Mouse (Mus musculus) ovary, postnatal 36 days (tissue): ENCODE data around the gene Chaf1b.

Experiments used
- DNase-seq: peaks from one replicate; pipeline ENCODE4 v3.0.0; 2022; ENCODE audit warnings: low spot score, mixed read lengths

The Chaf1b gene

DNA sequence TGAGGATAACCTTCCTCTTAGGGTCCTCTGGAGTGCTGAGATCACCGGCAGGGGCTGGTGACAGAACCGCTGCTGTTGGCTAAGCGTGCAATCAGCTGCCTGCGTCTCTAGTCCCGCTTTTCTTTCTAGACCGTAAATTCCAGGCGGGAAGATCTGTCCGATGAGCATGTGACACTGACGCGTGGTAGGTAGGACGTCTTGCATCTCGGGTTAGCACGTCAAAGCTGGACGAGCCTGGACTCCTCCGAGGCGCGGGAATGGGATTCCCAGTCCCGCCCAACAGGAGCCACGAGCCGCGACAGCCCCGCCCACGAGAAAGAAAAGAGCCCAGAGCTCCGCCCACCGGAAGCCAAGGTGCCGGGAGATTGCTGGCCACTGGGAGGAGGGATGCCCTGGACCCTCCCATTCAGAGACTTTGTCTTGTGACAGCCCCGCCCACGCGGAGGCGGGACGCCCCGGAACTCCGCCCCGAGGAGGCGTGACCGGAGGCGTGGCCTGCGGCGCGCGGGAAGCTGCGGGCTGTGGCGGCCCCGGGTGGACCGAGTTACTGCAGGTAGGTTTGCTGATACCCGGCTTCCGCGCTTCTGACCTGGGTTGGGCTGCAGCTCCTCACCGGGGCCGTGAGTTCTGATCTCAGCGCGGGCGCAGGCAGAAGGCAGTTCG is at the start of gene Chaf1b:
Gene Chaf1b (plus strand): TSS at position 479 of the 663 bp plus-strand sequence.
- peak; percentile 98 for DNase-seq

DNA sequence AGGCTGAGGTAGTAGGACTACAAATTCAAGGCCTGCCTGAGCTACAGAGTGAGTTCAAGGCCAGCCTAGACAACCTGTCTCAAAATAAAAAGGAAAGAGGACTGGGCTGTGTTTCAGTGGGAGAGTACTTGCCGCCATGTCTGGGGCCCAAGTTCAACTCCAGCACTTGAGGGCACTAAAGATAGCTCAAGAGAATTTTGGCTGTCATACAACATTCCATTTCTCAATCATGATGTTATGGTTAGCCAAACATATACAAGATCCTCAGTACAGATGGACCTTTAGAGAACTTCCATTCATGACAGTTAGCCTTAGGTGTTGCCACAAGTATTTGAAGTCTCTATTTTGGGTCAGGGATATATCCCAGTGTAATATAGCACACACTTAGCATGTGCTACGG is 49.6 kb upstream of the Chaf1b start:
- DNase-seq, result no peak

DNA sequence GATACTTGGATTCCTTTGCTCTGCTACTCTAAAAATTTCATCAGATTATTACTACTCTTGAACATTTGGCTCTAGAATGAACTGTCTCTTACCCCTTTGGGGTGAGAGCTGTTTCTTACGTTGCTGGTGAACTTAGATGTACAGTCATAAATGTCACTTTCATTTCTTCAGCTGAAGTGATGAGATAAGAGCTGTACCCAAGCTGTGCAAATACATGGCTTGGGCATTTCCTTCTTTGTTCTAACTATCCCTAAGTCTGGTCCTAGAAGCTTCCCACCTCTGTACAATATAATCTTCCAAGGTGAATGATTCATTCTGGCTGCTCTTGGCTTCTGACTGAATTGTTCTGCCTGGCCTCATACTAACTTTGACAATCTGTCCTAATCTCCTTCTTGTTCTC is 44.7 kb upstream of the Chaf1b start:
- DNase-seq, result no peak

DNA sequence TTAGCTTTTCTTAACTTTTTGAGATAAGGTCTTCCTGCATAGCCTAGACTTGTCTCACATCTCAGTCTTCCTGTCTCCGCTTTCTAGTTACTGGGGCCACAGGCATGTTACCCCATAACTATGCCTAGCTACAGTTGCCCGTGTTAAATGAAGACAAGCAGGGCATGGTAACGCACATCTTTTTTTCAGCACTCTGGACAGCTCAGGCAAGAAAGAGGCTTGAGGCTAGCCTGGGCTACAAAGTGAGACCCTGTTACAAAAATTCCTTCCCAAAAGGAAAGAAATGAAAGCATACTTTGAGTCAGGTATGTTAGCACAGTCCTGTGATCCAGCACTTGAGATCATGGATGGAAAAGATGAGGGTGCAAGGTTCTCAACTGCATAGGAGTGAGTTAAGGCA is 33.2 kb upstream of the Chaf1b start:
- no peak for DNase-seq

DNA sequence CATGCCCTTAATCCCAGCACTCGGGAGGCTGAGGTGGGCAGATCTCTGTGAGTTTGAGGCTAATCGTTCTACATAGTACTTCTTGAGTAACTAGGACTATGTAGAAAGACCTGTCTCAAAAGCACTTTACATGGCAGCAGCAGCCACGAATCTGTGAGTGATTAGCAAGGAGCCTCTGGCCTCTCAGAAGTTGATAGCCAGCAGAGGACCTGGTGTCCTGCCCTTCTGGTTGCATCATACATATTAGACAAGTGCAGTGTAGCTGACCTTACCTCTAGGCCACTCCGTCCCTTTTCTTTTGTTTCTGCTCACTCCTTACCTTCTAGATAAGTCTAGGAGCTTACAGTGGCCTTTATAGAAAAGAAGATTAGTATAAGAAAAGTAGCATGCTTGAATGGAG is 23.7 kb upstream of the Chaf1b start:
- DNase-seq, result no peak

DNA sequence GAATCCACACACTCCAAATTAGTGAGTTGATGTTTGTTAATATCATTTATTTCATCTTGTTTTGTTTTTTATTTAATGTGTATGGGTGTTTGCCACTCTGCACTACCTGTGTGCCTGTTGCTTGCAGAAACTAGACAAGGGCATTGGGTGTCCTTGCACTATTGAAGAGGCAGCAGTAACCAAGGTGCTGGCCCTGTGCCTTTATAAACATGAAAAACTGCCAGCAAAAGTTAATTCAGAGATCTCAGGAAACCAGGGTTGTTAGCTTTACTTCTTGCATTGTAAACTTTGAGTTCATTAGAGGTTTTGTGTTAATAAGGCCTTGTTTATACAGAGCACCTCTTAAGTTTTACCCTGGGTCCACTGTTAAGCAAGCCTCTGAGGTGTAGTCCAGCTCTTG is 23.0 kb upstream of the Chaf1b start:
- no peak for DNase-seq

DNA sequence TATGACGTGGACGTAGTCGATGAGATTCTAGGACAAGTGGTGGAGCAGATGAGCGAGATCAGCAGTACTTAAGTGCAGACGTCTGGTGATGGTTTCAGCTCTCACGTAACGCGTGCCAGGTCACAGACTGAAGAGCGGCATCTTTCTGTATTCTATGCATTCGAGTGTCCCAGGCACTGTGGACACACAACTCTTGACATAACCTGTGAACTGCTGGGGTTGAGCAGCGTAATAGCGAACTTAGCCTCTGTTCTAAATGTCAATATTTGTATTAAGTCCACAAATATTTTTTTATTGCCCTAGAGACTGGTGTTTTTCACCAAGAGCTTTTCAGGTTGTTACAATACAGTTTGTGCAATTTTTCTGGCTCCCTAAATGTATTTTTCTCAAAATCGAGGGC is 8.9 kb upstream of the Chaf1b start:
- no peak for DNase-seq

DNA sequence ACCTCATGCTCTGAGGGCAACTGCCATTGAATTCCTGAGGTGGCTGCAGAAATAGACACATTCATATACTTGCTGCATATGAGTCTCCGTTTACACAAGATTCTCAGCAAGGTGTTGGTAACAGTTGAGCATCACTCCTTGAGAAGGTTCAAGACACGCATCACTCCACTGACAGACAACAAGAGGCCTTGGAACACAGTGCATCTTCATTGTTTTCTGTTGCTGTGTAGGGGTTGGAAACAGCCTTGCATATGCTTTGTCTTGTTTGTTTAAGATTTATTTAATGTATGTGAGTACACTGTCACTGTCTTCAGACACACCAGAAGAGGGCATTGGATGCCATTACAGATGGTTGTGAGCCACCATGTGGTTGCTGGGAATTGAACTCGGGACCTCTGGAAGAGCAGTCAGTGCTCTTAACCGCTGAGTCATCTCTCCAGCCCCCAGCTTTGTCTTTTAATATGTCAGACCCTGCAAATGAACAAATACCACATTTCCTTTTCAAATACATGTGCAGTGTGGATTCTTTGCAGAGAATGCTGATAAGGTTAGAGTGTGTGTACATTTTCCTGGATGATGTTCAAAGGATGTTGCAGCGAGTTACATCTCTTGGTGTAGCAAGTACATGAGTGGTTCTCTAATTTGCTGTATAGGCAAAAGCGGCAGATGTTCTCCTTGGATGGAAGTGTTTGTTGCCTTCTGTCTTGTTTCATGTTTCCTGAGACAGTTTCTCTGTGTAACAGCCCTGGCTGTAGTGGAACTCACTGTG is 5.9 kb upstream of the Chaf1b start:
- DNase-seq, result no peak

DNA sequence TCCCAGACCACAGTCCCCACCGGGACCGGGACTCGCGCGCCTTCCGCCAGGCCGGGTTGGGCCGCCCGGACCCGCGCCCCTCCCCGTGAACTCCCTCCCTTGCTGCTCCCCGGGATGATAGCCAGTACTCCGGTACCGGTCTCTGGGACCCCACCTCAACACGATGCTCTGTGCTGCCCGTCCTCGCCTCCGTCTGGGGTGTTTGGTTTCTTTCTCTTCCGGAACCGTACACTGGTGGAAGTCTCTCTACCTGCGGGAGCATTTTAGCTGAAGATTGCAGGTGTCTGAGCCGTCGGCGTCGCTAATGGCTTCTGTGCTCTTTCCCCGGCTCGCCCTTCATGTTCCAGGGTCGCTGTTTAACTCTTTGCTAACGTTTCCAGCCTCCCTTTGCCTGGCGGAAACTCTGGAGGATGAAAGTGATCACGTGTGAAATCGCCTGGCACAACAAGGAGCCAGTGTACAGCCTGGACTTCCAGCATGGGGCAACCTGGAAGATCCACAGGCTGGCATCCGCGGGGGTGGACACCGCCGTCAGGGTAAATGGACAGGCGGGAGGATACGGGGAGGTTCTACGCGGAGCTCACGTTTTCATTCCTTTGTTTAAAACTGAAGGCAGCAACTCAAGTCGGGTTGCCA is 503 bp downstream of the Chaf1b start:
- peak; percentile 19 for DNase-seq

DNA sequence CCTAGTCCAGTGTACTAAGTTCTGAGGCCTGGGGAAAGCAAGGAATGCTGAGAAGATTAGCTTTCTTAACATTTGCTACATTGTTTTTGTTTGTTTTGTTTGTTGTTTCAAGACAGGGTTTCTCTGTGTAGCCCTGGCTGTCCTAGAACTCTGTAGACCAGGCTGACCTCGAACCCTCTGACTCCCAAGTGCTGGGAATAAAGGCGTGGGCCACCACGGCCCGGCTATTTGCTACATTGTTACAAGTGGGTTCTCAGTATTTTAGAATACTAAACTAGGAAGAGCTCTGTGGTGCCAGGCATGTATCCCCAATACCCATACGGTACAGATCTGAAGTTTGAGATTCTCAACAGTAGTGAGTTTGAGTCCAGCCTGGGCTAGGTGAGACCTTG is 1.0 kb downstream of the Chaf1b start:
- DNase-seq, result no peak

DNA sequence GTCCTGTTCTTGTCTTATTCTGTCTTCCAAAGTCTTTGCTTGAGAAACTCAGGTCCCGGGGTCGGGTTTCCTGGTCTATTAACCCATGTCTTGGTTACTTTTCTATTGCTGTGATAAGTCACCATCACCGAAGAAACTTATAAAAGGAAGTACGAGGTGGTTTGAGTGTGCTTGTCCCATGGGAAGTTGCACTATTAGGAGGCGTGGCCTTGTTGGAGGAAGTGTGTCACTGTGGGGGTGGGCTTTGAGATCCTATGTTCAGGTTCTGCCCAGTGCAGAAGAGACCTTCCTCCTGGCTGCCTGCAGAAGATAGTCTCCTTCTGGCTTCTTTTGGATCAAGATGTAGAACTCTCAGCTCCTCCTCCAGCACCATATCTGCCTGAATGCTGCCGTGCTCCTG is 4.8 kb downstream of the Chaf1b start:
- DNase-seq, result no peak

DNA sequence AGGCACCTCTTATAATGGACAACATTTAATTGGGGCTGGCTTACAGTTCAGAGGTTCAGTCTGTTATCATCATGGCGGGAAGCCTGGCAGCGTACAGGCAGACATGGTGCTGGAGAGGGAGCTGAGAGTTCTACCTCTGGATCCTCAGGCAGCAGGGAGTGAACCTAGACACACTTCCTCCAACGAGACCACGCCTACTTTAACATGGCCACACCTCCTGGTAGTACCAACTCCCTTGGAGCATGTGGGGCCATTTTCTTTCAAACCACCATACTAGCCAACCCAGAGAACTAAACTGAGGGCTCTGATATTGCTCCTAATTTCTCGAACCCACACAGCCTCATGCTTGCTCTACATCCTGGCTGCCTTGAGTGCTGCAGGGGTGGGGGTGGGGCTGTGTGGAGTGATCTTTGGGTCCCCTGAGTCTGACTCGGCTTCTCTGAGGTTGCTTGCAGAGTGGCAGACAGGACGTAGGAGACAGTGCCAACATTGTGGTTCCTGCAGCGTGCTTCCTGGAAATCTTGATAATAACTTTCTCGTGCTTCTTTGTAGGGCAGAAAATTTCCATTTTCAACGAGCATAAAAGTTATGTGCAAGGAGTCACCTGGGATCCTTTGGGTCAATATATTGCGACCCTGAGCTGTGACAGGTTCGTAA is 7.4 kb downstream of the Chaf1b start:
- DNase-seq, result no peak

DNA sequence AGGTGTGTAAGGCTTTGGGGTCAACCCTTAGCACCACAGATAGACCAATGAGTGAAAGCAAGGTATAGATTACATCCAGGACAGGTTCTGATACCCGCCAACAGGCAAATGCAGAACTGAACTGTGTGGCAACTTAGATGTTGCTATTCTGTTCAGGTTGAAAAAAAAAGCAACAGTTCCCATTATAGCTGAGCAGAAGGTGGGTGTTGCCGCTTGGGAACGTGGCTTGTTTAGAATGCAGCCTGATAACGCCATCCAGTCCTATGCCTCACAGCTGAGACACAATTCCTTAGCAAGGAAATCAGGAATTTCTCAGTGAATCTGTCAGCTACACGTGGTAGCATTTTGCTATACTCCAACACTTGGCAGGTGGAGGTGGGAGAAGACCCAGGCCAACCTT is 9.6 kb downstream of the Chaf1b start:
- DNase-seq, result no peak

DNA sequence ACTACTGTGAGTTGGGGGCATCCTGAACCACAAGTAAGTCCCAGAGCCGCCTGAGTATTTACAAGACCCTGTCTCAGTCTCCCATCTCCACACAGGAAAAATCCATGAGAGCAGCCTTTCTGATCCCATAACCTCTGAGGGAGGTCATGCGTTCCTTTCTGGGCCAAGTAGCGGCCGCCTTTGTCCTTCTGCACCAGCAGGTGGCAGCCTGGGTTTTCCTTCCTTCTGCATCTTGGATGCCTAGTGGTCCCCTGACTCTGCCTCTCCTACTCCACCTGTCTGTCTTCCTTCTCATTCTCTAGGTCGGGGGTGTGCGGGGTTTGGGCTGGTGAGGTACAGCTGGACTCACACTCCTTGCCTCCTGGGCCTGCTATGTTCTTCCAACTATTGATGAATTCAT is 19.3 kb downstream of the Chaf1b start:
- no peak for DNase-seq

DNA sequence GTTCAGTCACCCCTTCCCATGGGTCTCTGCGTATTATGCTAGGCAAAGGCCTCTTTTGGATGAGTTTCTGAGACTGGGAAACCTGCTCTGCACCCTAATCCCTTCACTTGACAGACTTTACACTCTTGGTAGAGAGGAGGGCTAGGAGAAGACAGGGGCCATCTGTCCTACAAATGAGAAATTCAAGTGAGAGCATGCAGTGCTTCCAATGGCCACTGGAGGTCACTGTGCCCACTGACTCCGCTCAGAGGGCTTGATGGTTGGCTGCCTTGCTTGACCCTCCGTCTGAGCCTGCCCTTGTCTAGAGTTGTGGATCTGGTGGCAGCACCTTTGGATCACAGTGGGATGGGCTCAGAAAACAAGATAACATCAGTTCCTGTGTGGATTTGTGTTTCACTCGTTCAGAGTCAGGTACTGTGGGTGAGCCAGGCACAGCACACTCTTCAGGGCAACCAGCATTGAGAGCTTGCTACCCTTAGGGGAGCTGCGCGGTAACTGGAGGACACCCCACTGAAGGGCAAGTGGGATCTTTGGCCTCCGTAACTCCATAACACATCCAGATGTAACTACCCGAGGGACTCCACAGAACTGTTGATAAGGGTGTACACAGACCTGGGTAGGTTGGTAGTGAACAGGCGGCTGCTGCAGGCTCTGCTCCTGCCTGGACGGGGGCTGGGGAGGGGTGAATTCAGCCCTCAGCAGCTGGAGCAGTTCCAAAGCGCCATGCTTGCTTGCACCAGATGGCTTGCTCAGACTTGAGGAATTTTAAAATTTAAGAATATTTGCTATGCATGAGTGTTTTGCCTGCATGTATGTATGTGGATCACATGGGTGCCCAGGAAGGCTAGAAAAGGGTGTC is 22.7 kb downstream of the Chaf1b start:
- peak; percentile 56 for DNase-seq

DNA sequence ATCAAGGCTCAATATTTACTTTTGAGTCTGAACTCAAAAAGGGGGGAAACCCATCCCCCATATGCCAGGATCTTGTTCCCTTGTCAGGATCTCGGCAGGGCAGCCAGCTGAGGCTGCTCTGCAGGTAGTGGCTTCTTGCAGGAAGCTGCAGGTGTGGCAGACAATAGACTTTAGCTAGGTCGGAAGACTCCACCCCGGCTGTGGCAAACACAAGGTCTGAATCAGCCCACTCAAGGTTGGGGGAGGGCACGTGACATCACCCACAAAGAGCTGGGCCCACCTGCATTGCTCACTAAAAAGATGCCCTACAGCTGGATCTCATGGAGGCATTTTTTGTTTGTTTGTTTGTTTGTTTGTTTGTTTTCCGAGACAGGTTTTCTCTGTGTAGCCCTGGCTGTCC is 24.1 kb downstream of the Chaf1b start:
- no peak for DNase-seq

DNA sequence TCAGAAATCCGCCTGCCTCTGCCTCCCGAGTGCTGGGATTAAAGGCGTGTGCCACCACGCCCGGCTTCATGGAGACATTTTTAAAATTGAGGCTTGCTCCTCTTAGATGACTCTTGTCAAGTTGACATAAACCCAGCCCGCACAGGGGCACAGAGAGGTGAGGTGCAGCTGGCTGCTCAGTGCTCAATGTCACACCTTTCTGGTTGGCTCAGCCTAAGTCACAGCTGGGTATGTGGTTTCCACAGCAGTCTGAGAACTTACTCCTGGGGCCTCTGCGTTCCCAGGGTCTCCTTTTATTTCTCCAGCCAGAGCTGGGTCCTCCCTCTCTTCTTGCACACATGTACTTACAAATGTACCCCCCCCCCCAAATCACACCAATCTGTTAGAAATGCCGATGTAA is 24.5 kb downstream of the Chaf1b start:
- no peak for DNase-seq

DNA sequence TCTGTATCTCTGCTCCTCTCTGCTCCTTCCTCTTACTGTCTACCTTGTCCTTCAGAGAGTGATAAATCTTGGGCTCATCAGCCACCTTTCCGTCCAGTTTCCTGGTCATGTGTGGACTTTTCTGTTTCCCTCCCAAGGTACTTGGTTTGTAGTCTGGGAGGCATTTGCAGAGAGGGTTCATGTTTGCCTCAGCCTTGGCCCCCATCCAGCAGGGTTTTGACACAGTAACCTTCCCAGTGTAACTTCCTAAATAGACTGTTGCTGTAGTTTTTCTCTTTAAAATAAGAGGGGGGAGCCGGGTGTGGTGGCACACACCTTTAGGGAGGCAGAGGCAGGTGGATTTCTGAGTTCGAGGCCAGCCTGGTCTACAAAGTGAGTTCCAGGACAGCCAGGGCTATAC is 26.2 kb downstream of the Chaf1b start:
- DNase-seq, result no peak

DNA sequence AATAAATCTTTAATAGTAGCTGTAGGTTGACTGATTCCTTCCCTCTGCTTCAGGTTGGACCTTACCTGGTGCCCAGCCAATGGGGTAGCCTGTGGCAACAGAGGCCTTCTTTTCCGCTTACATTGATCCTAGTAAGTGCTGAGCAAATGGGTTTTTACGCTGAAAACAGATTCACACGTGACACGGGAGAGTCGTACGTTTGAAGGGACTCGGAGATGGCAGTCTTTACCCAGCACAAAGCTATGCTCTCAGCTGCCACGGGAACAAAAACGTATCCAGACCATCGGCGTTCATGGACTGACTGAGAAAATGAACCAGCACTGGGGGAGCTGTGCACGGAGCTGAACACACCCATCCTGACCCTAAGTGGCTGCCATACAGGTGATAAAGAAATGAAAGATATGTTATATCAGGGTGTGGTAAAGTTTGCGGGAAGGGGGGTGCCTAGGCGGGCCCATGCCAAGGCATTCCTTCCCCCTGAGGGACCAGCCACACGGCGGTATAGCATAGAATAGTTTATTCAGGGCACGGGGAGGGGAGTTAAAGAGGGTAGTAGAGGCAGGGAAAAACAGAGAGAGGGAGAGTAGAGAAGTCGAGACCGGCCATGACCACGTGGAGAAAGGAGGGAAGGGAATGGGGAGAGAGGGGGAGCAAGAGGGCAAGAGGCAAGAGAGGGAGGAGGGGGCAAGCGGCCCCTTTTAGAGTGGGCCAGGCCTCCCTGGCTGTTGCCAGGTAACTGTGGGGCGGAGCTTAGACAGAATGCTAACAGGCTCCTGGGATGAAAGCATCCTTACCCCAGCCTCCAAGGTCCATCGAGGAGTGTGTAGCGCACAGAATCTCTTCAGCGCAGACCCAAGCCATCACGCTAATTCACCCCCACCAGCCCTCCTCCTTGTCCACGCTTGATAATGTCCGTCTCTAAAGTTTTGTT is 27.3 kb downstream of the Chaf1b start:
- DNase-seq, result no peak

DNA sequence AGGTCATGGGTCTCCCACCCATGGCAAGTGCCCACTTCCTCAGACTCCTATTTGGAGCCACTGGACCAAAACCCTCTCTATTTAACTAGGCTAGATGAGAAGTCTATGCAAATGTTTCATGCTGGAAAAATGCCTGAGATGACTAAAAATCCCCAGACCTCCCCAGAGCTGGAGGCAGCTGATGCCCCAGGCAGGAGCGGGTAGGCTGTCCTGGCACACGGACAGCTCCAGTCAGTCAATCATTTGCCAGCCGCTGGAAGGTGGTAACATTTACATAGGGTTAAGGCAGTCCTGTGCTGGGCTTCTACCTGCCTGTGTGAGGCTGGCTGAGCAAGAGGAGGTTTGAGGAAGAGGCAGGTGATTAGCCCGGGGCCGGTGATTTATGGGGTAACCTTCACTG is 28.5 kb downstream of the Chaf1b start:
- no peak for DNase-seq

DNA sequence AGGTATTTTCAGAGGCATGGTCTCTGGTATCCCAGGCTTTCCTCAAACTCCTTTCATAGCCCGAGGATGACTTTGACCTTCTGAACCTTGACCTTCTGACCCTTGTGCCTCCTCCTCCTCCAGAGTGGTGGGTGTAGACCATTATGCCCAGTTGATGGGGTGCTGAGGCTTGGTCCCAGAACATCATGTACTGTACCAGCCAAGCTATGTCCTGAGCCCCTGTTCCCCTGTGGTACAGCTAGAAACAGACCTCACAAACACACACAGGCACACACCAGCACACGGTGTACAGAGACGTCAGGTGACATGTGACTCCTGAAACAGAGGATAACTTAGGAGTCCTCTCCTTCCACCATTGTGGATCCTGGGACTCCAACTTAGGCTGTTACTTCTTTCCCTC is 29.1 kb downstream of the Chaf1b start:
- no peak for DNase-seq
